Mouse (Mus musculus) neural tube, embryonic 14.5 days (tissue): ENCODE measurements around the gene Abca1. TPM values are rescaled to one million over a fixed set of nuclear protein-coding genes. Genes with fewer than 3 reads are reported as not detected.

Experiments
- ATAC-seq: fragments of 200-750 bp; cut with Nextera tagmentation; 2 replicates; pipeline ENCODE4 v1.8.0; 2017; ENCODE audit warnings: low read depth, mild to moderate bottlenecking, moderate TSS enrichment, moderate library complexity
- H3K27ac ChIP-seq: fragments of 300-500 bp; sonication (generic); 2 replicates; pipeline ENCODE4 v1.5.1; 2014; ENCODE audit warnings: low read depth, mild to moderate bottlenecking, control low read depth, low read length, moderate library complexity, mixed read lengths
- H3K27me3 ChIP-seq: fragments of 300-500 bp; sonication (generic); 2 replicates; pipeline ENCODE4 v1.6.1; 2014; ENCODE audit warnings: low read length; ENCODE audit not compliant: control insufficient read depth, insufficient read depth
- H3K36me3 ChIP-seq: fragments of 300-500 bp; sonication (generic); 2 replicates; pipeline ENCODE4 v1.6.1; 2014; ENCODE audit warnings: low read length, mixed read lengths; ENCODE audit not compliant: control insufficient read depth, insufficient read depth
- H3K4me1 ChIP-seq: fragments of 300-500 bp; sonication (generic); 2 replicates; pipeline ENCODE4 v1.6.1; 2014; ENCODE audit warnings: low read length; ENCODE audit not compliant: control insufficient read depth, insufficient read depth
- H3K4me2 ChIP-seq: fragments of 300-500 bp; sonication (generic); 2 replicates; pipeline ENCODE4 v1.6.1; 2014; ENCODE audit warnings: mild to moderate bottlenecking, low read depth, low read length, control low read depth
- H3K4me3 ChIP-seq: fragments of 300-500 bp; sonication (generic); 2 replicates; pipeline ENCODE4 v1.5.1; 2014; ENCODE audit warnings: low read depth, low read length, control low read depth, mixed read lengths
- H3K9ac ChIP-seq: fragments of 300-500 bp; sonication (generic); replicated peaks from 2 replicates; pipeline ENCODE4 v1.6.1; 2014; ENCODE audit warnings: low read depth, mild to moderate bottlenecking, control low read depth, low read length, mixed read lengths
- H3K9me3 ChIP-seq: fragments of 300-500 bp; sonication (generic); 2 replicates; pipeline ENCODE4 v1.6.1; 2016; ENCODE audit warnings: low read length; ENCODE audit not compliant: control insufficient read depth
- WGBS: fragments of 180-500 bp; shearing (Covaris S2); extraction: QIAGEN DNeasy Blood & Tissue Kit; methylation state at CpG from one replicate; pipeline ENCODE4 v1.1.7; 2014; 5-methylcytosine and 5-hydroxymethylcytosine counted together
- polyA plus RNA-seq: library from polyadenylated mRNA; unstranded; fragments of >200 nt; fragmentation: Nextera tagmentation; extraction: Ambion mirVana; gene quantifications from 2 replicates; pipeline ENCODE4 v1.2.1, GENCODE M21; 2014

Abca1 gene
- polyA plus RNA-seq, 1 experiment from 2014 or later, result 11.3 TPM

- no peak overlapping the region for H3K9ac ChIP-seq
- WGBS, result 85% methylated on average over 11 of the region's 11 CpGs
- H3K27ac ChIP-seq, result no peak overlapping the region
- ATAC-seq, result no peak
- H3K27me3 ChIP-seq, result no peaks in the 10 kb centered on the region
- no peaks in the 10 kb centered on the region for H3K4me1 ChIP-seq
- no peak overlapping the region for H3K4me2 ChIP-seq
- H3K4me3 ChIP-seq, result no peak overlapping the region
- H3K9me3 ChIP-seq, result no peaks in the 10 kb centered on the region
- 0 out of 2 replicates have a peak, but pooled peaks cover 11% of the 10 kb centered on the region for H3K36me3 ChIP-seq
Observed at GRCm38 (mm10) chr4:53081851-53082250, 77.8 kb downstream of the Abca1 start.

- H3K9me3 ChIP-seq, result no peaks in the 10 kb centered on the region
- H3K27me3 ChIP-seq, result no peaks in the 10 kb centered on the region
- no peak overlapping the region for H3K4me3 ChIP-seq
- no peaks in the 10 kb centered on the region for H3K4me1 ChIP-seq
- H3K9ac ChIP-seq, result no peak overlapping the region
- 0 out of 2 replicates have a peak, but pooled peaks cover 11% of the 10 kb centered on the region for H3K36me3 ChIP-seq
- H3K27ac ChIP-seq, result no peak overlapping the region
- ATAC-seq, result no peak
- H3K4me2 ChIP-seq, result no peak overlapping the region
- WGBS, result 94% methylated on average over 3 of the region's 3 CpGs
Observed at GRCm38 (mm10) chr4:53080290-53080689, 79.4 kb downstream of the Abca1 start.

DNA sequence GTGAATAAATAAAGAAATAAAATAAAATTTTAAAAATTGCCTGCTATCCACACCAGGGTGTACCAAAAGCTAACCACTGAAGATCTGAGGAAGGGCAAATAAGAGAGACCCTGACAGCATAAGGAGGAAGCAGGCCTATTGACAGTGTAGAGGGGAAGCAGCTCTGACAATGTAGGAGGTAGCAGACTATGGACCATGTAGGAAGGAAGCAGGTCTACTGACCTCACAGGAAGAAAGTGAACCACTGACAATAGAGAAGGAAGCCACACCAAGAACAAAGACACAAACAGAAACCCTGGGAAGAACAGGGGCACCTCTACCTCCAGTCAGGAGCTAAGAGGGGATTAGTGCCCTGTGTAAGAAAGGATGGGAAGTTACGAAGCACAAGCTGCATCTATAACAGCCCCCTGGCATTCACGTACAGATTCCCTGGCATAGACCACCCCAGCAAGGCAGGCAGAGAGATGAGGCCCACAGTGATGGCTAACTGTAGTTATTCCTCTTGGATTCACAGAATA lies 80.8 kb downstream of the Abca1 start:
- no peak overlapping the region for H3K4me3 ChIP-seq
- no peak for ATAC-seq
- no peak overlapping the region for H3K27ac ChIP-seq
- no peaks in the 10 kb centered on the region for H3K9me3 ChIP-seq
- no peak overlapping the region for H3K9ac ChIP-seq
- peaks cover 12% of the 10 kb centered on the region; the same call in 1 of the 2 replicates for H3K36me3 ChIP-seq
- H3K4me2 ChIP-seq, result no peak overlapping the region
- no peaks in the 10 kb centered on the region for H3K27me3 ChIP-seq
- 88% methylated on average over 2 of the region's 2 CpGs for WGBS
- H3K4me1 ChIP-seq, result no peaks in the 10 kb centered on the region

DNA sequence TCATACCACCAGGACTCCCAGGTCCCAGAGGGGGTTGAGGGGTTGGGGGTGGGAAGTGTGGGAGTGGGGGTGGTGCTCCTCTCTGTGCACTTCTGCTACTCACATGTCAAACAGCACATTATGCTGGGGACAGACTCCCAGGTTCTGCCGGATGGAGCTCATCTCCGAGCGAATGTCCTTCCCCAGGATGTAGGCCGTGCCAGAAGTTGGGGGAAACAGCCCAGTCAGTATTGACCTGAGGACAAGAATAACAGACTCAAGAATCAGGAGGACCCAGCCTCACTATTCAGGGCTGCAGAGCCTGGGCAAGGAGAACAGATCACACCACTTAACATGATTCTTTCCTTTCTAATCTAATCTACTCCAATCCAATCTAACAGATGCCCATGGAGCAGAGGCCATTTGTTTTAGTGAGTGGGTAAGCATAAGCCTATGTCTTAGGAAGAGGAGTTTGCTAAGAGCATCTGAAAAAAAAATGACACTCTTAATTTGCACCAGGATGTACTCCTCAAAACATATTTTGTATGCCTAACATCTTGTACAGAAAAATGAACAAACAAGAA lies 82.8 kb downstream of the Abca1 start:
- Histone ChIP-seq H3K27me3 (no peaks in the 10 kb centered on the region), H3K27ac (no peak overlapping the region), H3K4me1 (no peaks in the 10 kb centered on the region), H3K9ac (no peak overlapping the region), H3K4me2 (no peak overlapping the region), H3K9me3 (no peaks in the 10 kb centered on the region), H3K36me3 (peaks cover 9% of the 10 kb centered on the region; the same call in 1 of the 2 replicates), H3K4me3 (no peak overlapping the region)
- ATAC-seq, result no peak
- WGBS, result 94% methylated on average over 4 of the region's 4 CpGs

DNA sequence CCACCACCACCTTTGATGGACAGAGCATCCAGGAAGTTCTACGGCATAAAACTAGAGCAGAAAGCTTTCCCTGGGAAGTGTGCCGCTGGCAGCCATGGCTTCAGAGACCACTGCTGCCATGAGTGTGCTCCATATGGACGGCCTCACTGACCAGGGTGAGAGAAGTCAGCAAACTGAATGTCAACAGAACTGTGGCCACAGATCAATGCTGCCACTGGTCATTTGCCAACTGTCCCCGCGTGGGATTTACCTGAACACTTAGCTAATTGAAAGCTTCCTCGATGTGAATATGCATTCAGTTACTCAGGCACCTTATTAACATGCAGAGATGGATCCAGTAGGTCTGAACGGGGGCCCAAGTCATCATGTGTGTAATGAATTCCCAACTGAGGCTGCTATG lies 86.7 kb downstream of the Abca1 start:
- Histone ChIP-seq H3K4me3 (no peak overlapping the region), H3K9ac (no peak overlapping the region), H3K27ac (no peak overlapping the region), H3K9me3 (no peaks in the 10 kb centered on the region), H3K36me3 (peaks cover 8% of the 10 kb centered on the region; the same call in 1 of the 2 replicates), H3K4me1 (no peaks in the 10 kb centered on the region), H3K4me2 (no peak overlapping the region), H3K27me3 (no peaks in the 10 kb centered on the region)
- 91% methylated on average over 7 of the region's 7 CpGs for WGBS
- ATAC-seq, result no peak

- no peak for ATAC-seq
- Histone ChIP-seq H3K9ac (no peak overlapping the region), H3K4me1 (no peaks in the 10 kb centered on the region), H3K4me2 (no peak overlapping the region), H3K36me3 (no peaks in the 10 kb centered on the region), H3K27me3 (no peaks in the 10 kb centered on the region), H3K27ac (no peak overlapping the region), H3K9me3 (no peaks in the 10 kb centered on the region), H3K4me3 (no peak overlapping the region)
- 90% methylated on average over 7 of the region's 7 CpGs for WGBS
Observed at GRCm38 (mm10) chr4:53062301-53063008, 97.2 kb downstream of the Abca1 start.

DNA sequence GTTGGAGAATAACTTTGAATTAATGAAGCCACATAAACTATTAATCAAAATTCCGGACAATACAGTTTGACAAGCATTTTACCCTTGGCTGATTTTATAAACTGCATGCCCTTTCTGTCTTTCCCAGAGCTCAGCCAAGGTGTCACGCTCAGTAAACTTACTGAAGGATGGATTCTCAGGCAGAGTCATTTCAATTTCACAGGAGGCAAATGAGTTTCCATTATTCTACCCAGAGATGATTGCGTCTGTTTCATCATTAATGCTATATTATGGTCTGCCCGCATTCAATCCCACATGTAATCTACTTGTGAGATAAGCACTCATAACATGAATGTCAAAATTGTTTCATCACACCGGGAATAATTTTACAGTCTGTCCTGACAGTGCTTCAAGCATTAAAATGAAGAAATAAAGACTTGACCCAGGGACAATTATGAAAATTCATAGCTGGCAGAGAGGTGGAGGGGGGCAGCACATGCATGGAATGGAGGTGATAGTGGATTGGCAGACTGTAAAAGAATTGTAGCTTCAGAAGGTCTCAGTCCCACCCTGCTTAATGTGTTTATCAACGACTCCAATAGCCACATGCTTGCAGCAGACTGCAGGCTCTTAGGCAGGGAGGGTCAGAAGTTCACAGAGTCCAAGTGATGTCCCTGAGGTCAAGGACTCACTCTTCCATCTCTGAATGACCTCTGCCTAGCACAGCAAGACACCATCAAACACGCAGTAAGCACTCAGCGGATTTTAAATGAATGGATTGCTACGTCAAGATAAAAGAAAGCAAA lies 113.3 kb downstream of the Abca1 start:
- Histone ChIP-seq H3K9me3 (no peaks in the 10 kb centered on the region), H3K9ac (no peak overlapping the region), H3K4me2 (no peak overlapping the region), H3K27me3 (no peaks in the 10 kb centered on the region), H3K27ac (no peak overlapping the region), H3K4me3 (no peak overlapping the region), H3K4me1 (no peaks in the 10 kb centered on the region), H3K36me3 (peaks cover 4% of the 10 kb centered on the region; the same call in 1 of the 2 replicates)
- WGBS, result 43% methylated on average over 9 of the region's 9 CpGs
- ATAC-seq, result peak; percentile 72

DNA sequence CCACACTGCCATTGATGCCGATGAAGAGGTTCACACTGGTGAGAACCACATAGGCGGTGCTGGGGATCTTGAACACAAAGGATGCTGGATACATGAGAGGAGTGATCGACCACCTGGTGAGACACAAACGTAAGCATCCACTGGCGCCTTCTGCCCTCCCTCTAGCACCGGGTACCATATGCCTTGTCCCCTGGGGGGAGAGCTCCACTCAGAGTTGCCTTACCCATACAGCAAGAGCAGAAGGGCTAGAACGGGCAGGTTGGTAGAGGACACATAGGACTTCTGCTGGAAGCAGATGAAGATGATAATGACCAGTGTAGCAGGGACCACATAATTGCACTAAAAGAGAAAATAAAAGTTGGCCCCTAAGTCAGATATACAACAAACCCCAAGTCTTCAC lies 113.9 kb downstream of the Abca1 start:
- H3K27me3 ChIP-seq, result no peaks in the 10 kb centered on the region
- no peaks in the 10 kb centered on the region for H3K4me1 ChIP-seq
- H3K9me3 ChIP-seq, result no peaks in the 10 kb centered on the region
- H3K27ac ChIP-seq, result no peak overlapping the region
- whole genome bisulfite sequencing, result 74% methylated on average over 7 of the region's 7 CpGs
- ATAC-seq, result peak; percentile 45; the same call in 1 of the 2 replicates
- no peak overlapping the region for H3K4me2 ChIP-seq
- peaks cover 4% of the 10 kb centered on the region; the same call in 1 of the 2 replicates for H3K36me3 ChIP-seq
- no peak overlapping the region for H3K4me3 ChIP-seq
- no peak overlapping the region for H3K9ac ChIP-seq
